Mouse (Mus musculus) myocyte (in vitro differentiated cells): Measurements from ENCODE around the gene Tprg. TPM values are rescaled to one million over a fixed set of nuclear protein-coding genes. Genes with fewer than 3 reads are reported as not detected.

Experiments
- H3K27me3 ChIP-seq: one replicate; pipeline ENCODE4 v1.6.1; 2011; ENCODE audit not compliant: control insufficient read depth, insufficient read depth, insufficient read length
- H3K36me3 ChIP-seq: one replicate; pipeline ENCODE4 v1.6.1; 2011; ENCODE audit not compliant: control insufficient read depth, insufficient read depth
- H3K4me2 ChIP-seq: one replicate; pipeline ENCODE4 v1.6.1; 2011; ENCODE audit warnings: low read depth, control low read depth
- H3K4me3 ChIP-seq: one replicate; pipeline ENCODE4 v1.5.1; 2011; ENCODE audit warnings: mild to moderate bottlenecking, control low read depth, moderate library complexity
- H3K79me2 ChIP-seq: one replicate; pipeline ENCODE4 v1.6.1; 2011; ENCODE audit not compliant: control insufficient read depth, insufficient read depth
- H3ac ChIP-seq: one replicate; pipeline ENCODE4 v1.6.1; 2011; ENCODE audit not compliant: control insufficient read depth, insufficient read length
- CEBPB ChIP-seq: IDR thresholded peaks from 2 replicates; pipeline ENCODE4 v1.6.1; 2011; ENCODE audit warnings: mild to moderate bottlenecking, moderate library complexity; ENCODE audit not compliant: poor library complexity, insufficient read depth, severe bottlenecking
- E2F4 ChIP-seq: IDR thresholded peaks from one replicate; pipeline ENCODE4 v1.6.1; 2011; ENCODE audit warnings: mild to moderate bottlenecking, control low read depth, moderate library complexity; ENCODE audit not compliant: insufficient read depth
- MAX ChIP-seq: IDR thresholded peaks from one replicate; pipeline ENCODE4 v1.6.1; 2011; ENCODE audit warnings: low read depth, mild to moderate bottlenecking, control low read depth
- MYOD1 ChIP-seq, 3 experiments: IDR thresholded peaks; one replicate each; pipeline ENCODE4 v1.6.1; 2011; ENCODE audit warnings: control low read depth in 2 of 3, low read depth in 2 of 3, mild to moderate bottlenecking in 2 of 3, moderate library complexity in 1 of 3; ENCODE audit not compliant: insufficient read length in 2 of 3, control insufficient read depth in 1 of 3
- MYOG ChIP-seq, 3 experiments: IDR thresholded peaks; one replicate each; pipeline ENCODE4 v1.6.1; 2011; ENCODE audit warnings: control low read depth in 2 of 3, low read depth in 2 of 3, mild to moderate bottlenecking in 2 of 3; ENCODE audit not compliant: insufficient read length in 2 of 3, control insufficient read depth in 1 of 3, insufficient read depth in 1 of 3
- POLR2A ChIP-seq: IDR thresholded peaks from one replicate; pipeline ENCODE4 v1.6.1; 2011; ENCODE audit warnings: low read depth, mild to moderate bottlenecking, control low read depth, moderate library complexity; ENCODE audit not compliant: insufficient read length
- POLR2AphosphoS2 ChIP-seq: IDR thresholded peaks from one replicate; pipeline ENCODE4 v1.6.1; 2011; ENCODE audit warnings: low read depth, control low read depth; ENCODE audit not compliant: insufficient read length
- REST ChIP-seq: IDR thresholded peaks from one replicate; pipeline ENCODE4 v1.6.1; 2011; ENCODE audit warnings: mild to moderate bottlenecking, control low read depth, moderate library complexity; ENCODE audit not compliant: insufficient read depth, insufficient read length
- SRF ChIP-seq: IDR thresholded peaks from one replicate; pipeline ENCODE4 v1.6.1; 2011; ENCODE audit warnings: low read depth; ENCODE audit not compliant: control insufficient read depth, insufficient read length
- TCF12 ChIP-seq: IDR thresholded peaks from one replicate; pipeline ENCODE4 v1.6.1; 2011; ENCODE audit warnings: mild to moderate bottlenecking, control low read depth; ENCODE audit not compliant: poor library complexity, insufficient read depth, severe bottlenecking
- TCF3 ChIP-seq: IDR thresholded peaks from one replicate; pipeline ENCODE4 v1.6.1; 2011; ENCODE audit warnings: low read depth, control low read depth; ENCODE audit not compliant: insufficient read length
- USF1 ChIP-seq: IDR thresholded peaks from one replicate; pipeline ENCODE4 v1.6.1; 2011; ENCODE audit warnings: low read depth, mild to moderate bottlenecking, control low read depth, moderate library complexity
- polyA plus RNA-seq: library from polyadenylated mRNA; unstranded; fragments of >200 nt; fragmentation: generic; extraction: Trizol; gene quantifications from one replicate; pipeline ENCODE4 v1.2.1, GENCODE M21; 2012; ENCODE audit warnings: missing spikeins

The Tprg gene
- polyA plus RNA-seq, 1 experiment, result not detected

GRCm38 (mm10) chr16:25254646-25255045, 32.0 kb upstream of the Tprg start:
- Histone ChIP-seq H3K4me3 (no peak overlapping the region), H3K79me2 (no peaks in the 10 kb centered on the region), H3K36me3 (no peaks in the 10 kb centered on the region), H3ac (no peak overlapping the region), H3K27me3 (no peaks in the 10 kb centered on the region), H3K4me2 (no peak overlapping the region)
- TF ChIP-seq CEBPB (no peak), E2F4 (no peak), TCF3 (no peak), REST (no peak), MAX (no peak), MYOG (IDR thresholded peaks at IDR 0.05; ENCODE audit: control insufficient read depth in 1 of 3, insufficient read depth in 1 of 3, insufficient read length in 2 of 3, low read depth in 2 of 3) (no peak), SRF (no peak), USF1 (no peak), POLR2AphosphoS2 (no peak), POLR2A (no peak), TCF12 (no peak), MYOD1 (IDR thresholded peaks at IDR 0.05; ENCODE audit: control insufficient read depth in 1 of 3, insufficient read length in 2 of 3, low read depth in 2 of 3) (no peak)

GRCm38 (mm10) chr16:25255186-25255585, 31.4 kb upstream of the Tprg start:
- Histone ChIP-seq H3ac (no peak overlapping the region), H3K36me3 (no peaks in the 10 kb centered on the region), H3K4me3 (no peak overlapping the region), H3K79me2 (no peaks in the 10 kb centered on the region), H3K27me3 (no peaks in the 10 kb centered on the region), H3K4me2 (no peak overlapping the region)
- TF ChIP-seq TCF12 (no peak), MAX (no peak), POLR2AphosphoS2 (no peak)

GRCm38 (mm10) chr16:25255603-25256260, 30.9 kb upstream of the Tprg start:
- Histone ChIP-seq H3K36me3 (no peaks in the 10 kb centered on the region), H3ac (no peak overlapping the region), H3K4me2 (no peak overlapping the region), H3K27me3 (no peaks in the 10 kb centered on the region), H3K79me2 (no peaks in the 10 kb centered on the region), H3K4me3 (no peak overlapping the region)
- TF ChIP-seq CEBPB (no peak), MYOD1 (IDR thresholded peaks at IDR 0.05; ENCODE audit: control insufficient read depth in 1 of 3, insufficient read length in 2 of 3, low read depth in 2 of 3) (no peak), MYOG (IDR thresholded peaks at IDR 0.05; ENCODE audit: control insufficient read depth in 1 of 3, insufficient read depth in 1 of 3, insufficient read length in 2 of 3, low read depth in 2 of 3) (no peak), TCF3 (no peak), POLR2AphosphoS2 (no peak), USF1 (no peak), SRF (no peak), POLR2A (no peak), TCF12 (no peak), E2F4 (no peak), MAX (no peak), REST (no peak)

GRCm38 (mm10) chr16:25262306-25262705, 24.3 kb upstream of the Tprg start:
- Histone ChIP-seq H3K36me3 (no peaks in the 10 kb centered on the region), H3K4me2 (peak overlapping the region; percentile 26), H3K79me2 (no peaks in the 10 kb centered on the region), H3K27me3 (no peaks in the 10 kb centered on the region), H3ac (no peak overlapping the region), H3K4me3 (no peak overlapping the region)
- TF ChIP-seq CEBPB (no peak), USF1 (no peak)

GRCm38 (mm10) chr16:25262965-25263364, 23.7 kb upstream of the Tprg start:
- Histone ChIP-seq H3K4me3 (no peak overlapping the region), H3K27me3 (no peaks in the 10 kb centered on the region), H3K4me2 (peak overlapping the region; percentile 26), H3K79me2 (no peaks in the 10 kb centered on the region), H3K36me3 (no peaks in the 10 kb centered on the region), H3ac (no peak overlapping the region)
- TF ChIP-seq TCF3 (no peak), CEBPB (peak; percentile 47; the same call in 1 of the 2 replicates)
